Mouse (Mus musculus) neural tube, embryonic 15.5 days (tissue): ENCODE results near the gene Spata25. TPM values are rescaled to one million over a fixed set of nuclear protein-coding genes. Genes with fewer than 3 reads are reported as not detected.
"Not testable (repeated sequence)": the region's sequence is repeated elsewhere in the genome, so short reads cannot be mapped to it uniquely, and the experiment has no call there.

Experiments
- ATAC-seq: fragments of 200-750 bp; cut with Nextera tagmentation; 2 replicates; pipeline ENCODE4 v1.8.0; 2017; ENCODE audit warnings: mild to moderate bottlenecking, moderate TSS enrichment, moderate library complexity; ENCODE audit not compliant: low FRiP score
- H3K27ac ChIP-seq: fragments of 300-500 bp; sonication (generic); replicated peaks from 2 replicates; pipeline ENCODE4 v1.5.1; 2015; ENCODE audit warnings: mild to moderate bottlenecking, inconsistent platforms
- H3K27me3 ChIP-seq: fragments of 300-500 bp; sonication (generic); replicated peaks from 2 replicates; pipeline ENCODE4 v1.6.1; 2015; ENCODE audit warnings: inconsistent platforms
- H3K36me3 ChIP-seq: fragments of 300-500 bp; sonication (generic); 2 replicates; pipeline ENCODE4 v1.6.1; 2015; ENCODE audit warnings: inconsistent platforms
- H3K4me1 ChIP-seq: fragments of 300-500 bp; sonication (generic); 2 replicates; pipeline ENCODE4 v1.6.1; 2015; ENCODE audit warnings: inconsistent platforms
- H3K4me2 ChIP-seq: fragments of 300-500 bp; sonication (generic); 2 replicates; pipeline ENCODE4 v1.6.1; 2015; ENCODE audit warnings: inconsistent platforms, mild to moderate bottlenecking, moderate library complexity
- H3K4me3 ChIP-seq: fragments of 300-500 bp; sonication (generic); replicated peaks from 2 replicates; pipeline ENCODE4 v1.5.1; 2015; ENCODE audit warnings: mild to moderate bottlenecking, inconsistent platforms
- H3K9ac ChIP-seq: fragments of 300-500 bp; sonication (generic); replicated peaks from 2 replicates; pipeline ENCODE4 v1.6.1; 2015; ENCODE audit warnings: mild to moderate bottlenecking, inconsistent platforms
- H3K9me3 ChIP-seq: fragments of 300-500 bp; sonication (generic); replicated peaks from 2 replicates; pipeline ENCODE4 v1.6.1; 2016; ENCODE audit warnings: inconsistent platforms
- WGBS: fragments of 180-500 bp; shearing (Covaris S2); methylation state at CpG from one replicate; pipeline ENCODE4 v1.1.7; 2015; ENCODE audit warnings: mixed read lengths; 5-methylcytosine and 5-hydroxymethylcytosine counted together
- polyA plus RNA-seq: library from polyadenylated mRNA; unstranded; fragments of >200 nt; fragmentation: Nextera tagmentation; extraction: Ambion mirVana; gene quantifications from 2 replicates; pipeline ENCODE4 v1.2.1, GENCODE M21; 2015

Gene Spata25
- polyA plus RNA-seq: not detected in 2 replicates

- Histone ChIP-seq H3K27ac (no peak within 1 kb of the TSS), H3K27me3 (no peaks in the 10 kb centered on the region), H3K9me3 (no peaks in the 10 kb centered on the region), H3K4me2 (no peak within 1 kb of the TSS), H3K9ac (no peak within 1 kb of the TSS), H3K4me1 (peaks cover 34% of the 10 kb centered on the region), H3K4me3 (no peak within 1 kb of the TSS), H3K36me3 (peaks cover 46% of the 10 kb centered on the region)
- WGBS: 95% methylated on average over 6 of the region's 6 CpGs
- no peak for ATAC-seq
Measured at GRCm38 (mm10) chr2:164828437-164828836, at the start of gene Spata25. Spata25 (minus strand) TSS chr2:164828537.

DNA sequence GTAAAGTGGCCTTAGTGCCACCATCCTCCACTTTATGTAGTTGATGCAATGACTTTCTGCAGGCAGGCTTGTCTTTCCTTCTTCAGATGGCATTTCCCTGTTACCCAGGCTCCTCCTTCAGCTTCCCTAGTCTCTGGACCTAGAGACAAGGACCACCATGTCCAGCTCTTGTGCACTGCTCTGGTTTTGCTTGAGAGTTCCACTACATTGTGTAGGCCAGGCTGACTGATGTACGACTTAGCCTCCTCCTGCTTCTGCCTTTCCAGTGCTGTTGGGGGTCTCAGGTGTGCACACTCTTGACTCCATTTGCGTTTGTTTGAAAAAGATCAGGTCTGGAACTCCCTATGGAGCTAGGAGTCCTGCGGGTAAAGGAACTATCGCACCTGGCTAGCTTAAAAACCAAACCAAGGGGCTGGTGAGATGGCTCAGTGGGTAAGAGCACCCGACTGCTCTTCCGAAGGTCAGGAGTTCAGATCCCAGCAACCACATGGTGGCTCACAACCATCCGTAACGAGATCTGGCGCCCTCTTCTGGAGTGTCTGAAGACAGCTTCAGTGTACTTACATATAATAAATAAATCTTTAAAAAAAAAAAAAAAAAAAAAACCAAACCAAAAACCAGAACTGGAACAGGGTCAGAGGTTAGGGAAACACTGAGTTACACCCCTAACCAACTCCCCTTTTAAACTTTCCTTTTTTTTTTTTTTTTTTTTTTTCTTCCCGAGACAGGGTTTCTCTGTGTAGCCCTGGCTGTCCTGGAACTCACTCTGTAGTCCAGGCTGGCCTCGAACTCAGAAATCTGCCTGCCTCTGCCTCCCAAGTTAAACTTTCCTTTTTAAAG, 49.3 kb upstream of the Spata25 start:
- 71% methylated on average over 11 of the region's 11 CpGs for WGBS
- peak overlapping the region; percentile 100; the same call in 1 of the 2 replicates for H3K27ac ChIP-seq

DNA sequence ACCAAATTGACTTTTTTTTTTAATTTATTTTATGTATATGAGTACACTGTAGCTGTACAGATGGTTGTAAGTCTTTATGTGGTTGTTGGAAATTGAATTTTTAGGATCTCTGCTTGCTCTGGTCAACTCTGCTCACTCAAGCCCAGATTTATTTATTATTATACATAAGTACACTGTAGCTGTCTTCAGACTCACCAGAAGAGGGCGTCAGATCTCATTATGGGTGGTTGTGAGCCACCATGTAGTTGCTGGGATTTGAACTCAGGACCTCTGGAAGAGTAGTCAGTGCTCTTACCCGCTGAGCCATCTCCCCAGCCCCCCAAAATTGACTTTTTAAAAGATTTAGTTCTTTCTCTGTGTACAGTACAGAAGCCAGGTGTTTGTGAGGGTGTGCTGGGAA, 47.3 kb upstream of the Spata25 start:
- H3K4me3 ChIP-seq, H3K9ac ChIP-seq, ATAC-seq, H3K9me3 ChIP-seq, H3K27me3 ChIP-seq, H3K27ac ChIP-seq, H3K4me2 ChIP-seq, H3K36me3 ChIP-seq: not testable (repeated sequence)
- peaks cover 35% of the 10 kb centered on the region for H3K4me1 ChIP-seq
- 57% methylated on average over 2 of the region's 2 CpGs for WGBS

More for the DNA sequence above, 49.3 kb upstream of the Spata25 start:
- Histone ChIP-seq H3K4me2 (peak overlapping the region; percentile 96), H3K4me3 (peak overlapping the region; percentile 89), H3K4me1 (peaks cover 43% of the 10 kb centered on the region)
- H3K9ac ChIP-seq, H3K36me3 ChIP-seq, H3K27me3 ChIP-seq, H3K9me3 ChIP-seq, ATAC-seq: not testable (repeated sequence)

GRCm38 (mm10) chr2:164874239-164874769, 46.0 kb upstream of the Spata25 start:
- no peaks in the 10 kb centered on the region for H3K9me3 ChIP-seq
- H3K4me1 ChIP-seq: peaks cover 28% of the 10 kb centered on the region
- H3K27me3 ChIP-seq: no peaks in the 10 kb centered on the region
- WGBS: 0% methylated on average over 1 of the region's 1 CpGs
- H3K9ac ChIP-seq: no peak overlapping the region; the same call in 1 of the 2 replicates
- no peak overlapping the region for H3K4me3 ChIP-seq
- H3K27ac ChIP-seq: peak overlapping the region; percentile 65
- ATAC-seq: no peak
- H3K4me2 ChIP-seq: no peak overlapping the region
- no peaks in the 10 kb centered on the region for H3K36me3 ChIP-seq

- H3K4me1 ChIP-seq: peaks cover 26% of the 10 kb centered on the region
- H3K36me3 ChIP-seq: no peaks in the 10 kb centered on the region
- no peak overlapping the region for H3K9ac ChIP-seq
- WGBS: 49% methylated on average over 3 of the region's 3 CpGs
- no peak overlapping the region for H3K4me2 ChIP-seq
- no peak overlapping the region for H3K4me3 ChIP-seq
- ATAC-seq: no peak
- no peaks in the 10 kb centered on the region for H3K9me3 ChIP-seq
- H3K27ac ChIP-seq: peak overlapping the region; percentile 65; the same call in 1 of the 2 replicates
- H3K27me3 ChIP-seq: no peaks in the 10 kb centered on the region
Measured at GRCm38 (mm10) chr2:164873621-164874020, 45.3 kb upstream of the Spata25 start.

- WGBS: 60% methylated on average over 6 of the region's 6 CpGs
- Histone ChIP-seq H3K4me2 (no peak overlapping the region), H3K9me3 (no peaks in the 10 kb centered on the region), H3K27me3 (no peaks in the 10 kb centered on the region), H3K27ac (no peak overlapping the region), H3K4me1 (0 out of 2 replicates have a peak, but pooled peaks cover 12% of the 10 kb centered on the region), H3K4me3 (no peak overlapping the region), H3K36me3 (no peaks in the 10 kb centered on the region), H3K9ac (no peak overlapping the region)
- ATAC-seq: no peak
Measured at GRCm38 (mm10) chr2:164871602-164872303, 43.4 kb upstream of the Spata25 start.

GRCm38 (mm10) chr2:164868491-164868890, 40.2 kb upstream of the Spata25 start:
- H3K4me3 ChIP-seq: no peak overlapping the region
- H3K4me1 ChIP-seq: no peaks in the 10 kb centered on the region
- no peak overlapping the region for H3K9ac ChIP-seq
- H3K36me3 ChIP-seq: no peaks in the 10 kb centered on the region
- no peaks in the 10 kb centered on the region for H3K27me3 ChIP-seq
- no peak overlapping the region for H3K27ac ChIP-seq
- 84% methylated on average over 7 of the region's 7 CpGs for WGBS
- no peak for ATAC-seq
- H3K4me2 ChIP-seq: no peak overlapping the region
- H3K9me3 ChIP-seq: no peaks in the 10 kb centered on the region

- Histone ChIP-seq H3K9ac (no peak overlapping the region), H3K9me3 (no peaks in the 10 kb centered on the region), H3K36me3 (no peaks in the 10 kb centered on the region), H3K4me1 (no peaks in the 10 kb centered on the region), H3K4me2 (no peak overlapping the region), H3K27me3 (no peaks in the 10 kb centered on the region), H3K4me3 (no peak overlapping the region), H3K27ac (0 out of 2 replicates have a peak overlapping the region, but pooled peaks have one; percentile 0)
- WGBS: 94% methylated on average over 7 of the region's 7 CpGs
- ATAC-seq: no peak
Measured at GRCm38 (mm10) chr2:164867566-164867965, 39.2 kb upstream of the Spata25 start.

DNA sequence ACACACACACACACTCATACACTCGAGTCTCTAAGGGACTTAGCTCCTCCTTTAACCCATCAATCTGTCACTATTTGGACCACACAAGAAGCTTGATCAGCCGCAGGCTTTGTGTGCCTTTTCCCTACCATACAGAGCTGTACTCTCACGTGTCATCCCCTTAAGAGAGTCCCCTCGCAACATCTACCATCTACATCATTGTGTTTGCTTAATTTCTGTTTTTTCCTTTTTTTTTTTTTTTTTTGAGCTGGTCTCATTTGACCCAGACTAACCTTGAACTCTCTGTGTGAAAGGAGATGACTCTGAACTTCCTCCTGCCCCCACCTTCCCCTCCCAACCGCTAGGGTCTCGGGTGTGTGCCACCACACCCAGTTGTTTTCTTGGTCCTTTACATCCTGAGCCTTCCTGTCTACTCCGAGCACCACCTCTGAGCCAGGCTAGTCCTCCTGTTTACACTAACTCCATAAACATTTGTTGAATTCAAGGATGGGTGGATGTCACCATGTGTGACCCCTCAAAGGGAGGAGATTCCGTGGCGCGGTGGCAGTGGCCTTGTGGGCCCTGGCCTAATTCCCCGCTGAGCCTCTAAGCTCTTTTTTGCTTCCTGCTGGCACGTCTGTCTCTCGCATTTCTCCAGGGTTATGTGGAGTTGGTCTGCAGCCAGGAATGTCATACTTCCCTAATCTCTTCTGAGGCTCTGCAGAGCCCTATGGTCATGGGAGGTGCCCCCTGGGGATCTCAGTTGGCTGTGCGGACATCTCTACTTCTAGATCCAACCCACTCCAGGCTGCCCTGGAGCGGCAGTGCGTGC, 38.6 kb upstream of the Spata25 start:
- 63% methylated on average over 16 of the region's 16 CpGs for WGBS
- no peaks in the 10 kb centered on the region for H3K36me3 ChIP-seq
- no peak overlapping the region for H3K4me3 ChIP-seq
- no peak overlapping the region for H3K4me2 ChIP-seq
- H3K9ac ChIP-seq: no peak overlapping the region
- H3K27me3 ChIP-seq: no peaks in the 10 kb centered on the region
- H3K27ac ChIP-seq: 0 out of 2 replicates have a peak overlapping the region, but pooled peaks have one; percentile 0
- ATAC-seq: no peak
- H3K9me3 ChIP-seq: no peaks in the 10 kb centered on the region
- 0 out of 2 replicates have a peak, but pooled peaks cover 3% of the 10 kb centered on the region for H3K4me1 ChIP-seq

DNA sequence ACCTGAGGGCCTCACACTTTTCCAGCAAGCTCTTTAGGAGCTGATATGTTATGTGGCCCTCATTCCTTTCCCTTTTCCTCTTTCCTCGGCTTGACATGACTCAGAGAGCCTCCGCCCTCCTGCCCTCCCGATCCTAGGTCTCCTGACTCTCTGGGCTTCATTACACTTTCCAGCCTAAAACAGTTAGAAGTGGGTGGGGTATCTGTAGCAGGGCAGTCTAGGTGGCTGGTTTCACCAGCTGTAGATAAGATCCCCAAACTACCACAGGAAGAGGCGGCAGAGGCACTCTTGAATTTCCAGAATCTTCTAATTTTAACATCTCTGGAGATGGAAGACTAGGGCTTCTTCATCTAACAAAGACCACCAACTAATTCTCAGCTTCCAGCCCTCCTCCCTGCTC, 36.3 kb upstream of the Spata25 start:
- no peak overlapping the region for H3K9ac ChIP-seq
- no peaks in the 10 kb centered on the region for H3K9me3 ChIP-seq
- peaks cover 3% of the 10 kb centered on the region; the same call in 1 of the 2 replicates for H3K4me1 ChIP-seq
- WGBS: 83% methylated on average over 4 of the region's 4 CpGs
- H3K4me2 ChIP-seq: no peak overlapping the region
- no peak for ATAC-seq
- peaks cover 6% of the 10 kb centered on the region; the same call in 1 of the 2 replicates for H3K27me3 ChIP-seq
- no peak overlapping the region for H3K4me3 ChIP-seq
- H3K27ac ChIP-seq: no peak overlapping the region
- H3K36me3 ChIP-seq: no peaks in the 10 kb centered on the region

DNA sequence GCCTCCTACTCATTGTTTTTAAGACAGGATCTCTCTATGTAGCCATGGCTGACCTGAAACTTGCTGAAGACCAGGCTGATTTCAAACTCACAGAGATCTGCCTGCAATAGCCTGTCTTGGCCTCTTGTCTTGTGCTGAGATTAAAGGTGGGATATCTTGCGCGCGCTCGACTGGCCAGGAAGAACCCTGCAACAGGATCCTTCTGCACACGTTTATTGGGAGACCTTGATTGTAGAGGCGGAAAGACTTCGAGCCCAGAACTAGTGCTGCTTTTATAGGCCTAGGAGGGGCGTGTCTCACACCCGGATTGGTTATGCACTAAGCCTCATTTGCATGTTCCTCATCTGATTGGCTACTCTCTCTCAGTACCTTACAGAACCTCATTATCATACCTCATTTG, 35.1 kb upstream of the Spata25 start:
- not testable (repeated sequence) for ATAC-seq, H3K4me1 ChIP-seq, H3K9ac ChIP-seq, H3K36me3 ChIP-seq, H3K4me3 ChIP-seq, H3K27ac ChIP-seq, H3K4me2 ChIP-seq, H3K9me3 ChIP-seq
- WGBS: 90% methylated on average over 8 of the region's 9 CpGs
- peaks cover 15% of the 10 kb centered on the region for H3K27me3 ChIP-seq
